7 mouse cellular contexts compared by ENCODE assay signal in genomic region chr4:40948160-40948708, GRCm38 (mm10). TPM values are rescaled to one million over a fixed set of nuclear protein-coding genes. Genes with fewer than 3 reads are reported as not detected.
DNase-seq lines count a peak whose midpoint lies in the region; ATAC-seq lines count a peak whose summit lies in the region.

Gene Bag1, minus strand, starts transcription at chr4:40948294.
Gene Chmp5, plus strand, starts transcription at chr4:40948407.

- peak within 1 kb of the TSS; percentile 85 for H3K27ac ChIP-seq in intestine, embryonic 16.5 days (ENCODE audit: low read length)
- H3K27ac ChIP-seq in midbrain, embryonic 11.5 days (ENCODE audit: low read depth, low read length): peak within 1 kb of the TSS; percentile 82

- intact Hi-C loops in left cerebral cortex, postnatal 36 days (cut with DNase I): loop anchor here (2.0 to 5.0 kb wide), 2 partner anchors 23 to 191 kb away; partner anchors contain the start of genes Nfx1 and Smu1

- H3K4me3 ChIP-seq in intestine, embryonic 16.5 days (ENCODE audit: low read length): peak within 1 kb of the TSS; percentile 91
- H3K4me3 ChIP-seq in midbrain, embryonic 11.5 days (ENCODE audit: low read depth, low read length): peak within 1 kb of the TSS; percentile 84

- H3K9ac ChIP-seq in intestine, embryonic 16.5 days (ENCODE audit: low read depth, low read length): peak within 1 kb of the TSS; percentile 91
- peak within 1 kb of the TSS; percentile 87 for H3K9ac ChIP-seq in midbrain, embryonic 11.5 days (ENCODE audit: low read length)

- no peaks in the 10 kb centered on the region for H3K27me3 ChIP-seq in intestine, embryonic 16.5 days (replicated peaks; ENCODE audit: control insufficient read depth, insufficient read depth, low read length)
- no peaks in the 10 kb centered on the region for H3K27me3 ChIP-seq in midbrain, embryonic 11.5 days (ENCODE audit: control insufficient read depth, insufficient read depth, low read length)

- WGBS in intestine, embryonic 16.5 days: under 1% methylated on average over 49 of the region's 50 CpGs
- under 1% methylated on average over 50 of the region's 50 CpGs for WGBS in midbrain, embryonic 11.5 days

- no peaks in the 10 kb centered on the region for H3K9me3 ChIP-seq in intestine, embryonic 16.5 days (ENCODE audit: control insufficient read depth, low read length)
- no peaks in the 10 kb centered on the region for H3K9me3 ChIP-seq in midbrain, embryonic 11.5 days (ENCODE audit: control insufficient read depth, low read length)

- H3K4me1 ChIP-seq in intestine, embryonic 16.5 days (ENCODE audit: control insufficient read depth, insufficient read depth, low read length): peaks cover 16% of the 10 kb centered on the region
- peaks cover 17% of the 10 kb centered on the region for H3K4me1 ChIP-seq in midbrain, embryonic 11.5 days (ENCODE audit: control insufficient read depth, insufficient read depth, low read length)

- peak; percentile 98 for ATAC-seq in intestine, embryonic 16.5 days
- ATAC-seq in midbrain, embryonic 11.5 days (ENCODE audit: low FRiP score): peak; percentile 99

- DNase-seq in adrenal gland, adult 8-10 months: peak; percentile 99
- DNase-seq in embryo, embryonic 9.5 days (ENCODE audit: extremely low spot score): peak; percentile 100
- peak; percentile 97 to 99 for DNase-seq in gastrocnemius, postnatal 4 days (ENCODE audit: low spot score in 2 of 2)
- peak; percentile 97 to 98 for DNase-seq in left cerebral cortex, postnatal 36 days (ENCODE audit: low spot score in 2 of 2)
- DNase-seq in midbrain, embryonic 11.5 days (ENCODE audit: low spot score, missing footprints): peak; percentile 100
- peak; percentile 99 for DNase-seq in skeletal muscle tissue, adult 2 months (ENCODE audit: low read depth, low spot score)

- peak within 1 kb of the TSS; percentile 82 for H3K4me2 ChIP-seq in intestine, embryonic 16.5 days (ENCODE audit: low read depth, low read length)
- peak within 1 kb of the TSS; percentile 87 for H3K4me2 ChIP-seq in midbrain, embryonic 11.5 days

- H3K36me3 ChIP-seq in intestine, embryonic 16.5 days (ENCODE audit: control insufficient read depth, insufficient read depth, low read length): peaks cover 3% of the 10 kb centered on the region; the same call in 1 of the 2 replicates
- peaks cover 16% of the 10 kb centered on the region for H3K36me3 ChIP-seq in midbrain, embryonic 11.5 days (ENCODE audit: control insufficient read depth, insufficient read depth, low read length)

RNA-seq across cellular contexts. Expression of gene Bag1, which starts in this region (rescaled TPM):
- total RNA-seq in adrenal gland, adult 8-10 months (2022): 100 to 1,000 TPM; 187 to 375 (median 251) TPM
- total RNA-seq in gastrocnemius, postnatal 4 days (2021): 100 to 1,000 TPM; 174 to 190 TPM
- 142 and 152 TPM in 2 replicates for polyA plus RNA-seq in intestine, embryonic 16.5 days (2015; fragmentation: Nextera tagmentation; extraction: Ambion mirVana)
- 100 to 1,000 TPM; 170 to 211 TPM for total RNA-seq in left cerebral cortex, postnatal 36 days (2021)
- 233 and 247 TPM in 2 replicates for polyA plus RNA-seq in midbrain, embryonic 11.5 days (2014; fragmentation: Nextera tagmentation; extraction: Ambion mirVana)

RNA-seq across cellular contexts. Expression of gene Chmp5, which starts in this region (rescaled TPM):
- total RNA-seq in adrenal gland, adult 8-10 months (2022): 100 to 1,000 TPM in 3 of 4 experiments, 10 to 100 TPM in 1; 97.2 to 108 (median 103) TPM
- 10 to 100 TPM; 40.9 to 43.3 TPM for total RNA-seq in gastrocnemius, postnatal 4 days (2021)
- 103 and 104 TPM in 2 replicates for polyA plus RNA-seq in intestine, embryonic 16.5 days (2015; fragmentation: Nextera tagmentation; extraction: Ambion mirVana)
- total RNA-seq in left cerebral cortex, postnatal 36 days (2021): 10 to 100 TPM; 81.2 to 81.6 TPM
- 159 and 169 TPM in 2 replicates for polyA plus RNA-seq in midbrain, embryonic 11.5 days (2014; fragmentation: Nextera tagmentation; extraction: Ambion mirVana)

Comparison
In these comparisons a context has a peak if more than half of its experiments do, and no peak if none do; other contexts are left out.
1. Peak in every context shown above with its lines: DNase-seq, ATAC-seq, H3K4me3 ChIP-seq and H3K27ac ChIP-seq.